Mouse (Mus musculus) kidney, embryonic 16.5 days (tissue): ENCODE measurements at regions not wholly inside any gene's neighbourhood (a gene's known extent, or its start where the extent isn't known, plus 50 kb on each side); places are given as distances from the start of the nearest gene placed in this dataset. TPM values are rescaled to one million over a fixed set of nuclear protein-coding genes. Genes with fewer than 3 reads are reported as not detected.
"Not testable (repeated sequence)": the region's sequence is repeated elsewhere in the genome, so short reads cannot be mapped to it uniquely, and the experiment has no call there.

ENCODE experiments used
- ATAC-seq: fragments of 200-750 bp; cut with Nextera tagmentation; 2 replicates; pipeline ENCODE4 v1.8.0; 2017; ENCODE audit warnings: moderate TSS enrichment; ENCODE audit not compliant: low FRiP score, low TSS enrichment
- H3K27ac ChIP-seq: fragments of 300-500 bp; sonication (generic); 2 replicates; pipeline ENCODE4 v1.5.1; 2014; ENCODE audit warnings: low read length
- H3K27me3 ChIP-seq: fragments of 300-500 bp; sonication (generic); 2 replicates; pipeline ENCODE4 v1.6.1; 2014; ENCODE audit warnings: low read length, control low read depth, mixed read lengths; ENCODE audit not compliant: insufficient read depth
- H3K36me3 ChIP-seq: fragments of 300-500 bp; sonication (generic); 2 replicates; pipeline ENCODE4 v1.6.1; 2014; ENCODE audit warnings: low read length, control low read depth, mixed read lengths; ENCODE audit not compliant: insufficient read depth
- H3K4me1 ChIP-seq: fragments of 300-500 bp; sonication (generic); 2 replicates; pipeline ENCODE4 v1.6.1; 2014; ENCODE audit warnings: low read length, control low read depth, mixed read lengths; ENCODE audit not compliant: insufficient read depth
- H3K4me2 ChIP-seq: fragments of 300-500 bp; sonication (generic); replicated peaks from 2 replicates; pipeline ENCODE4 v1.6.1; 2014; ENCODE audit warnings: low read depth, low read length
- H3K4me3 ChIP-seq: fragments of 300-500 bp; sonication (generic); 2 replicates; pipeline ENCODE4 v1.5.1; 2014; ENCODE audit warnings: mild to moderate bottlenecking, low read length
- H3K9ac ChIP-seq: fragments of 300-500 bp; sonication (generic); replicated peaks from 2 replicates; pipeline ENCODE4 v1.6.1; 2014; ENCODE audit warnings: low read length
- H3K9me3 ChIP-seq: fragments of 300-500 bp; sonication (generic); 2 replicates; pipeline ENCODE4 v1.6.1; 2016; ENCODE audit warnings: low read length, control low read depth
- WGBS: fragments of 180-500 bp; shearing (Covaris S2); extraction: QIAGEN DNeasy Blood & Tissue Kit; methylation state at CpG from one replicate; pipeline ENCODE4 v1.1.7; 2014; 5-methylcytosine and 5-hydroxymethylcytosine counted together
- microRNA-seq: library from miRNA; unstranded; fragments of <30 nt; microRNA quantifications from one replicate; pipeline ENCODE4, GENCODE M21; 2016

DNA sequence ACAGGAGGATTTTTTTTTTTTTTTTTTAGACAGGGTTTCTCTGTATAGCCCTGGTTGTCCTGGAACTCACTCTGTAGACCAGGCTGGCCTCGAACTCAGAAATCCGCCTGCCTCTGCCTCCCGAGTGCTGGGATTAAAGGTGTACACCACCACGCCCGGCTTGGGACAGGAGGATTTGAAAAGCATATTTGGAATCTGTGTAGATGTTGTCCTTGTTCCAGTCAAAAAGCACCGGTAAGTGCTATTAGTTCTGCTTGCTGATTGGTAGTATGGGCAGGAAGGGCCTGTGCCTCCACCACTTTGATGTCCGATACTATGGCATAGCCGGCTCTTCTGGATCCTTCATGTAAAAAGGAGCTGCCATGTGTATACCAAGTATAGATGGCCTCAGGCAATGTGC lies 66.5 kb upstream of the Lemd2 start:
- H3K36me3 ChIP-seq, H3K27ac ChIP-seq, H3K4me1 ChIP-seq, H3K9me3 ChIP-seq, H3K27me3 ChIP-seq, H3K4me3 ChIP-seq, H3K9ac ChIP-seq, ATAC-seq, H3K4me2 ChIP-seq: not testable (repeated sequence)
- 93% methylated on average over 8 of the region's 8 CpGs for WGBS

DNA sequence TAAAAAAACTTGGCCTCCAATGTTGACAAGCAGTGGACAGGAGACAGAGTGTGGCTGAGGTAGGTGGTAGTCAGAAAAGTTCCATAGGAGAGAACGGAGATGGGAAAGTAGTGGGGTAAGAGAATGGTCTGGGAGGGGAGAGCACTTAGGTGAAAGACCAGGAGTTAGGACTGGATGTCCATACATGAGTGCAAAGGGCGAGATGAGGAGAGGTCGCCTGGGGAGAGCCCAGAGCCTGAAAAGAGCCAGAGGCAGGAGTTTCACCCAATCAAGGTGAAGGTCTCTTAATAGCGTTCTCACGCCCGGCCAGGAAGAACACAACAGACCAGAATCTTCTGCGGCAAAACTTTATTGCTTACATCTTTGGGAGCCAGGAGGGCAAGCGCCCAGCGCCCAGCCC lies 60.3 kb upstream of the Lemd2 start:
- not testable (repeated sequence) for H3K27me3 ChIP-seq, H3K27ac ChIP-seq, H3K36me3 ChIP-seq, H3K9me3 ChIP-seq, H3K4me2 ChIP-seq, H3K4me1 ChIP-seq, ATAC-seq, H3K4me3 ChIP-seq, H3K9ac ChIP-seq
- 92% methylated on average over 6 of the region's 9 CpGs for WGBS

DNA sequence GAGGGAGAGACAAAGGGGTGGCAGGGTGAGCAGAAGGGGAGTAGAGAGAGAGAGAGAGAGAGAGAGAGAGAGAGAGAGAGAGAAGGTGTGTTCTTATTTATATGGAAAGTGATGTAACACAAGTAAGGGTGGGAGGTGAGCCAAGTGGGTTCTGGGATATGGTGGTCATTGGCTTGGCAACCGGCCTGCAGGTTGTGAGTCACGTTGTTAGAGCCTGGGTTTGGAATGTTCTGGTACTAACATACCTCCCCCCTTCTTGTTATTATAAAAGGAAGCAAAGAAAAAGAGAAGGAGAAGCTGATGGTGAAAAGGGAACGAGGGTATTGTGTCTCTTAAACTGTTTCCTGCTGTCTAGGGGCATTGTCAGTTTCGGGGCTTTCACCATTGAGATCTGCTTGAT lies 58.3 kb upstream of the Lemd2 start:
- Histone ChIP-seq H3K9ac (no peak overlapping the region), H3K4me2 (no peak overlapping the region), H3K27me3 (no peaks in the 10 kb centered on the region), H3K4me3 (no peak overlapping the region), H3K4me1 (no peaks in the 10 kb centered on the region), H3K27ac (no peak overlapping the region), H3K9me3 (no peaks in the 10 kb centered on the region), H3K36me3 (no peaks in the 10 kb centered on the region)
- ATAC-seq = no peak
- 72% methylated on average over 4 of the region's 4 CpGs for WGBS

DNA sequence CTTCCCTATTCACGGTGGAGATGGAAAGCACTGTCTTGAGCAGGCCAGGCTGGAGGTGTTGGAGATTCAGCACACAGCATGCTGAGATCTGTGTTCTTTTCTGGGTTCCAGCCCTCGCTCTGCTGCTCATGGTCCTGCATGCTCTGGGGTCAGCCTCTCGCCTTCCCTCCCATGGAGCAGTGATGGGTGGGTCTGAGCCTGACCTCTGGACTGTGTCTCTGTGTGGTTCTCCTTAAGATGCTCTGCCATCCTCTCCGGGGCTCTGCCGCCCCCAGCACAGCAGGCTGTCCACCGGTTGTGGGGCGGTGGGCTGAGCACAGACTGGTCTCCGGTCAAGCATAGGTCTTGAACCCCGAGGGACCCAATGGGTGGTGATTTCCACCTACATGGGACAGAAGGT lies 57.7 kb upstream of the Lemd2 start:
- no peak overlapping the region for H3K27ac ChIP-seq
- H3K27me3 ChIP-seq = no peaks in the 10 kb centered on the region
- no peak overlapping the region for H3K9ac ChIP-seq
- no peaks in the 10 kb centered on the region for H3K36me3 ChIP-seq
- H3K4me2 ChIP-seq = no peak overlapping the region
- no peaks in the 10 kb centered on the region for H3K9me3 ChIP-seq
- H3K4me3 ChIP-seq = no peak overlapping the region
- H3K4me1 ChIP-seq = no peaks in the 10 kb centered on the region
- WGBS = 88% methylated on average over 9 of the region's 9 CpGs
- ATAC-seq = no peak

DNA sequence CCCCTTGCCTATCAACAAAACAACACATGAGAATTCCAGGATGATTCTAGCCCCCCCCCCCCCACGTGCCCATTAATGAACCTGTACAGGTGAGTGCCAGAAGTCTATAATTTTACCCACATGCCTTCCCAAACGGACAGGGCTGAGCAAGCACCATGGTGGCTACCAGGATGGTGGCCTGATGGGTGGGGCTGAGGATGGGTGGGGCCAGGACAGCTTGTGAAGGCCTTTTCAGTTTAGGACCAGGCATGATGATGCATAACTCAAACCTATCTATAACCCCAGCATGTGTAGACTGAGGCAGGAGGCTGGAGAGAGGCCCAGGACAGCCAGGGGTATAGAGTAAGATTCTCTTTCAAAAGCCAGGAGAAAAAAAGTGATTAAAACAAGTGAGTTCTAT lies 57.0 kb upstream of the Lemd2 start:
- Histone ChIP-seq H3K4me2 (no peak overlapping the region), H3K27ac (no peak overlapping the region), H3K4me1 (no peaks in the 10 kb centered on the region), H3K36me3 (no peaks in the 10 kb centered on the region), H3K4me3 (no peak overlapping the region), H3K9me3 (no peaks in the 10 kb centered on the region), H3K9ac (no peak overlapping the region), H3K27me3 (no peaks in the 10 kb centered on the region)
- no peak for ATAC-seq
- 84% methylated on average over 2 of the region's 2 CpGs for WGBS

DNA sequence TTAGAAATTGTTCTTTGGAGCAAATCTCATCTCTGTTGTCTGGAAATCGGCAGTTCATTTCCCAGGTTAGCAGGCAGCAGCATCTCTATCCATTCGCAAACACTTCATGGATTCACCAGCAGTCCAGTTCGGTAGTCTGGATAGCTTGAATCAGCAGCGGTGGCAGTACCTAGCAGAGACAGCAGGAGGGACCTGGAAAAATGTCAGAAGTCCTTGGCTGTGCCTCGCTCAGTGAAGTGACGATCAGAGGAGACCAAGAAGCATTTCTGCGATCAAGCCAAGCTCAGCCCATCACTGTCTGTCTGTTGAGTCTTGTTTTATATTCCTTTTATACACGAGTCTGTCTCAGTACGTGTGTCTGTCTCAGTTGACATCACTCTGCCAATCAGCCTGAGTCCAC lies 55.8 kb upstream of the Lemd2 start:
- no peak overlapping the region for H3K4me2 ChIP-seq
- H3K36me3 ChIP-seq = no peaks in the 10 kb centered on the region
- no peak overlapping the region for H3K4me3 ChIP-seq
- no peak overlapping the region for H3K9ac ChIP-seq
- ATAC-seq = no peak
- 84% methylated on average over 9 of the region's 9 CpGs for WGBS
- H3K4me1 ChIP-seq = no peaks in the 10 kb centered on the region
- no peak overlapping the region for H3K27ac ChIP-seq
- H3K27me3 ChIP-seq = no peaks in the 10 kb centered on the region
- no peaks in the 10 kb centered on the region for H3K9me3 ChIP-seq

DNA sequence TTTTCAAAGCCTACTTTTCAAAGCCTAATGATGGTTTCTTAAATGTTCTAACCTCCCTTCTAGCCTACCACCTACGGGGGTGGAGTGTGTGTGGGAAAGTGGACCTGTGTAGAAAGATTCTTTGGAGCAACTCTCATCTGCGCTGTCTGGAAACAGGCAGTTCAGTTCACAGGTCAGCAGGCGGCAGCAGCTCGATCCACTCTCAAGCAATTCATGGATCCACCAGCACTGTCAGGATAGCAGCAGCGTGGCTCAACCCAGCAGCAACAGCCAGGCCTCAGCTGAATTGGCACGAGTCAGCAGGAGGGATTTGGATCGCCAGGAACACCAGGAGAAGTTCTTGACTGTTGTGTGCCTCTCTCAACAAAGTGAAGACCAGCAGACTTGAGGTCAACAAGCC lies 53.1 kb upstream of the Lemd2 start:
- Histone ChIP-seq H3K4me1 (no peaks in the 10 kb centered on the region), H3K4me3 (no peak overlapping the region), H3K9ac (no peak overlapping the region), H3K36me3 (no peaks in the 10 kb centered on the region), H3K27me3 (no peaks in the 10 kb centered on the region), H3K27ac (no peak overlapping the region), H3K4me2 (no peak overlapping the region), H3K9me3 (no peaks in the 10 kb centered on the region)
- ATAC-seq = no peak
- WGBS = 40% methylated on average over 7 of the region's 7 CpGs

DNA sequence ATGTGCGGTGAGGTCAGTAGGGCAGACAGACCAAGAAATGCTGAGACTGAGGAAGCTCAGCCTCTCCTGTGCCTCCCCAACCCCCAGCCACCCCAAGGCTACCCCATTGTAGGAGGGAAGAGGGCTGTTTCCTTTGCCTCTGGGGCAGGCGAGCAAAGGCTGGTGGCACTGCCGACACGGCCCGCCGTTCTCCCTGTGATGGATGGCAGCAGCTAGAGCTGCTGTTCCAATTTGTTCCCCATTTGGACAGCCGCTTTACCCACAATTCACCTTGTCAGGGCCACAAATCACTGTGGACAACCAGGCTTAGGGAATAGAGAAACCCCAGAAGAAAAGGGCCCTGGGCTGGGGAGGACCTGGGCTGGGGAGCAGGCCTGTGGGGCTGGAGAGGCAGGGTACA lies 51.5 kb upstream of the Lemd2 start:
- no peaks in the 10 kb centered on the region for H3K27me3 ChIP-seq
- H3K4me2 ChIP-seq = no peak overlapping the region
- no peaks in the 10 kb centered on the region for H3K4me1 ChIP-seq
- no peak overlapping the region for H3K9ac ChIP-seq
- H3K36me3 ChIP-seq = no peaks in the 10 kb centered on the region
- 23% methylated on average over 7 of the region's 7 CpGs for WGBS
- no peak for ATAC-seq
- no peaks in the 10 kb centered on the region for H3K9me3 ChIP-seq
- H3K27ac ChIP-seq = no peak overlapping the region
- no peak overlapping the region for H3K4me3 ChIP-seq

Small RNA genes in the stretch of these regions (microRNA-seq; reads per million reads assigned to microRNA genes)
- gene Mir7214 (not detected), gene Mir7216 (not detected), gene Mir7217 (not detected), gene Mir7218 (not detected)
